Mouse (Mus musculus) adrenal gland, postnatal 14 days (tissue): ENCODE data around the gene Psma7. TPM values are rescaled to one million over a fixed set of nuclear protein-coding genes. Genes with fewer than 3 reads are reported as not detected.

ENCODE experiments used
- DNase-seq: peaks from one replicate; pipeline ENCODE4 v3.0.0; 2021; ENCODE audit warnings: mixed read lengths
- total RNA-seq: library from RNA; stranded (reverse); gene quantifications from 2 replicates; pipeline ENCODE4 v1.2.3, GENCODE M21; 2021

Psma7 gene
- total RNA-seq, 1 experiment from 2014 or later = 225 TPM

- peak; percentile 65 for DNase-seq
Measured at GRCm38 (mm10) chr2:180045283-180045682, 3.0 kb upstream of the Psma7 start.

GRCm38 (mm10) chr2:180042858-180043515 is 754 bp upstream of the Psma7 start:
- peak; percentile 89 for DNase-seq

- peak; percentile 72 for DNase-seq
Measured at GRCm38 (mm10) chr2:180041577-180042255, 517 bp downstream of the Psma7 start.

- DNase-seq = no peak
Measured at GRCm38 (mm10) chr2:180040406-180040805, 1.8 kb downstream of the Psma7 start.

- DNase-seq = no peak
Measured at GRCm38 (mm10) chr2:180034753-180035152, 7.5 kb downstream of the Psma7 start.

- DNase-seq = no peak
Measured at GRCm38 (mm10) chr2:180033956-180034355, 8.3 kb downstream of the Psma7 start.

GRCm38 (mm10) chr2:180032925-180033324 is 9.3 kb downstream of the Psma7 start:
- DNase-seq = no peak

GRCm38 (mm10) chr2:180031270-180031669 is 11.0 kb downstream of the Psma7 start:
- DNase-seq = no peak

- DNase-seq = no peak
Measured at GRCm38 (mm10) chr2:180027768-180028167, 14.5 kb downstream of the Psma7 start.

- DNase-seq = no peak
Measured at GRCm38 (mm10) chr2:180025861-180026200, 16.4 kb downstream of the Psma7 start.

- peak; percentile 73 for DNase-seq
Measured at GRCm38 (mm10) chr2:180025135-180025860, 16.9 kb downstream of the Psma7 start.

- DNase-seq = peak; percentile 100
Measured at GRCm38 (mm10) chr2:180024401-180025098, 17.7 kb downstream of the Psma7 start, which contains the start of gene Lsm14b. Gene Lsm14b, plus strand, starts transcription at chr2:180024987.

GRCm38 (mm10) chr2:180022751-180023150 is 19.5 kb downstream of the Psma7 start:
- DNase-seq = no peak

GRCm38 (mm10) chr2:180020919-180021318 is 21.3 kb downstream of the Psma7 start:
- DNase-seq = no peak

GRCm38 (mm10) chr2:180020091-180020661 is 22.1 kb downstream of the Psma7 start:
- DNase-seq = no peak

GRCm38 (mm10) chr2:180018573-180018972 is 23.7 kb downstream of the Psma7 start:
- no peak for DNase-seq

- no peak for DNase-seq
Measured at GRCm38 (mm10) chr2:180017632-180018031, 24.6 kb downstream of the Psma7 start.

- DNase-seq = no peak
Measured at GRCm38 (mm10) chr2:180013686-180014085, 28.5 kb downstream of the Psma7 start.

GRCm38 (mm10) chr2:180011370-180011769 is 30.9 kb downstream of the Psma7 start:
- DNase-seq = no peak

GRCm38 (mm10) chr2:180010686-180011085 is 31.5 kb downstream of the Psma7 start:
- DNase-seq = no peak

GRCm38 (mm10) chr2:180006352-180007017 is 35.7 kb downstream of the Psma7 start:
- no peak for DNase-seq
